In the genomic region with DNA sequence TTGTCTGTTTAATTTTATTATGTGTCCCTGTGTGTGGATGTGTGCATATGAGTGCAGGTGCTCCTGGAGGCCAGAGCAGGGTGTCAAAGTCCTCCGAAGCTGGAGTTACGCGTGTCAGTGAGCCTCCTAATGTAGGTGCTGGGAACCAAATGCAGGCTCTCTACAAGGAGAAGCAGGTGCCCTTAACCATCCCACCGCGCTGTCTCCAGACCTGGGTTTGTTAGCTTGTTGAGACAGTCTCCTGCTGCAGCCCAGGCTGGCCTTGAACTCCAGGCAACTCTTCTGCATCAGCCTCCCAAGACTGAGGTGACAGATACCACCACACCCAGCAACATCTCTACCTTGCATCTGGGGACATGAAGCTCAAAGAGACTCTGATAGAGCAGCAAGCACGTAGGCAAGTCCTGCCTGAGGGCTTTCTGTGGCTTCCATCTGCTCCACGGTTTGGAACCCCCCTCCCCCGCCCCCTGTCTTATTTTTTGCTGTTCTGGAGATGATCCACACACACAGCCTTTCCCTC, we compare ENCODE assay signal across 9 mouse cellular contexts. TPM values are rescaled to one million over a fixed set of nuclear protein-coding genes. Genes with fewer than 3 reads are reported as not detected.
DNase-seq lines count a peak whose midpoint lies in the region; ATAC-seq lines count a peak whose summit lies in the region.
"Had no signal": no experiment of that assay in that cellular context is flagged by ENCODE, and none has a peak within 500 bp of the region (broad histone marks: within the 10 kb centered on the region; RNA-seq: fewer than 3 reads in every experiment).

No protein-coding gene starts in this region.

- peak; percentile 73 for DNase-seq in heart, embryonic 10.5 days (ENCODE audit: low spot score)
- DNase-seq in heart, postnatal 36 days: no peak
- DNase-seq in limb, embryonic 10.5 days (ENCODE audit: low spot score): peak; percentile 36
- DNase-seq in layer of hippocampus, postnatal 10 days (ENCODE audit: low spot score in 2 of 2): no peak
- no peak for DNase-seq in layer of hippocampus, adult 9-10 months (ENCODE audit: low spot score)
- no peak for DNase-seq in cerebellum, postnatal 14 days
- DNase-seq: gastrocnemius, postnatal 10 days had no signal

- no peak overlapping the region for H3K9ac ChIP-seq in midbrain, embryonic 16.5 days (ENCODE audit: low read depth, low read length)

- no peak overlapping the region; the same call in 1 of the 2 replicates for H3K27ac ChIP-seq in heart, embryonic 10.5 days
- peak overlapping the region; percentile 21; the same call in 1 of the 2 replicates for H3K27ac ChIP-seq in limb, embryonic 10.5 days
- 0 out of 2 replicates have a peak overlapping the region, but pooled peaks have one; percentile 69 for H3K27ac ChIP-seq in midbrain, embryonic 16.5 days (ENCODE audit: low read length)

- H3K27me3 ChIP-seq in heart, embryonic 10.5 days (ENCODE audit: insufficient read depth, poor library complexity, severe bottlenecking): no peaks in the 10 kb centered on the region
- H3K27me3 ChIP-seq in erythroblast, embryonic 14.5 days (ENCODE audit: control insufficient read depth): no peaks in the 10 kb centered on the region
- H3K27me3 ChIP-seq in limb, embryonic 10.5 days (ENCODE audit: low read depth, poor library complexity, severe bottlenecking): no peaks in the 10 kb centered on the region
- H3K27me3 ChIP-seq in midbrain, embryonic 16.5 days (ENCODE audit: control insufficient read depth, insufficient read depth, low read depth, low read length): no peaks in the 10 kb centered on the region

- H3K9me3 ChIP-seq in heart, embryonic 10.5 days: no peaks in the 10 kb centered on the region
- H3K9me3 ChIP-seq in erythroblast, embryonic 14.5 days (ENCODE audit: control insufficient read depth, low read length): no peaks in the 10 kb centered on the region
- H3K9me3 ChIP-seq in limb, embryonic 10.5 days (replicated peaks): no peaks in the 10 kb centered on the region
- no peaks in the 10 kb centered on the region for H3K9me3 ChIP-seq in midbrain, embryonic 16.5 days (replicated peaks; ENCODE audit: control insufficient read depth, low read length, poor library complexity, severe bottlenecking)

- H3K4me1 ChIP-seq in heart, embryonic 10.5 days: peaks cover 21% of the 10 kb centered on the region
- peaks cover 71% of the 10 kb centered on the region for H3K4me1 ChIP-seq in erythroblast, embryonic 14.5 days (ENCODE audit: control insufficient read depth)
- peaks cover 15% of the 10 kb centered on the region for H3K4me1 ChIP-seq in limb, embryonic 10.5 days
- H3K4me1 ChIP-seq in midbrain, embryonic 16.5 days (ENCODE audit: control insufficient read depth, insufficient read depth, low read length): peaks cover 14% of the 10 kb centered on the region

- intact Hi-C loops in heart, postnatal 36 days (cut with DNase I): no loop called here

- H3K4me2 ChIP-seq in midbrain, embryonic 16.5 days (ENCODE audit: low read length): no peak overlapping the region

- H3K36me3 ChIP-seq in heart, embryonic 10.5 days: no peaks in the 10 kb centered on the region
- H3K36me3 ChIP-seq in erythroblast, embryonic 14.5 days (ENCODE audit: control insufficient read depth): no peaks in the 10 kb centered on the region
- H3K36me3 ChIP-seq in limb, embryonic 10.5 days: no peaks in the 10 kb centered on the region
- no peaks in the 10 kb centered on the region for H3K36me3 ChIP-seq in midbrain, embryonic 16.5 days (ENCODE audit: control insufficient read depth, insufficient read depth, low read length)

- ATAC-seq in midbrain, embryonic 16.5 days: no peak

- 62% methylated on average over 8 of the region's 8 CpGs for WGBS in heart, embryonic 10.5 days
- 67% methylated on average over 8 of the region's 8 CpGs for WGBS in limb, embryonic 10.5 days
- WGBS in midbrain, embryonic 16.5 days: 59% methylated on average over 8 of the region's 8 CpGs

- H3K4me3 ChIP-seq in heart, embryonic 10.5 days: no peak overlapping the region
- H3K4me3 ChIP-seq in erythroblast, embryonic 14.5 days (replicated peaks): peak overlapping the region; percentile 32
- H3K4me3 ChIP-seq in limb, embryonic 10.5 days: 0 out of 2 replicates have a peak overlapping the region, but pooled peaks have one; percentile 7
- H3K4me3 ChIP-seq in midbrain, embryonic 16.5 days (ENCODE audit: low read depth, low read length): no peak overlapping the region

RNA-seq across cellular contexts. Expression of a gene that starts 10.6 kb away (rescaled TPM):
- 64.1 and 74.8 TPM in 2 replicates for polyA plus RNA-seq in heart, embryonic 10.5 days (2016; fragmentation: Nextera tagmentation; extraction: Ambion mirVana)
- total RNA-seq in heart, postnatal 36 days (2021): 10 to 100 TPM; 23.4 to 26.9 TPM
- 2.0 and 3.0 TPM in 2 replicates for polyA plus RNA-seq in erythroblast, embryonic 14.5 days (2012)
- polyA plus RNA-seq in limb, embryonic 10.5 days (2016; fragmentation: Nextera tagmentation; extraction: Ambion mirVana): 131 and 153 TPM in 2 replicates
- polyA plus RNA-seq in midbrain, embryonic 16.5 days (2015; fragmentation: Nextera tagmentation; extraction: Ambion mirVana): 74.3 and 81.5 TPM in 2 replicates
- 10 to 100 TPM; 35.6 to 46.3 TPM for total RNA-seq in layer of hippocampus, postnatal 10 days (2021)

Comparison
In these comparisons a context has a peak if more than half of its experiments do, and no peak if none do; other contexts are left out.
1. DNase-seq: peak in heart, embryonic 10.5 days (single experiment) and limb, embryonic 10.5 days (single experiment); none in heart, postnatal 36 days (0 of 2), layer of hippocampus, postnatal 10 days (0 of 2), layer of hippocampus, adult 9-10 months (single experiment) and cerebellum, postnatal 14 days (0 of 2).
2. H3K4me3 ChIP-seq: peak in erythroblast, embryonic 14.5 days (single experiment) and limb, embryonic 10.5 days (single experiment); none in heart, embryonic 10.5 days (single experiment) and midbrain, embryonic 16.5 days (single experiment).
3. RNA of a gene that starts 10.6 kb away (polyA plus RNA-seq): 131 to 153 TPM in limb, embryonic 10.5 days, 64.1 to 74.8 TPM in heart, embryonic 10.5 days and 74.3 to 81.5 TPM in midbrain, embryonic 16.5 days; 2.0 to 3.0 TPM in erythroblast, embryonic 14.5 days; every median in the first group is over 10 times any median in the second.